Mouse (Mus musculus) heart, postnatal 0 days (tissue): ENCODE measurements around the gene Twf2.

Source experiments
- CTCF ChIP-seq: IDR thresholded peaks from 2 replicates; pipeline ENCODE4 v1.5.1; 2016; ENCODE audit warnings: antibody characterized with exemption, control low read depth, low read depth
- EP300 ChIP-seq: IDR thresholded peaks from 2 replicates; pipeline ENCODE4 v1.6.1; 2016; ENCODE audit warnings: antibody characterized with exemption, low read depth

GRCm38 (mm10) chr9:106177799-106178198 lies 25.1 kb upstream of the Twf2 start:
- no peak for TF ChIP-seq CTCF
- no peak for TF ChIP-seq EP300
